Comparison of ENCODE assay signal across 8 mouse cellular contexts in the genomic region with DNA sequence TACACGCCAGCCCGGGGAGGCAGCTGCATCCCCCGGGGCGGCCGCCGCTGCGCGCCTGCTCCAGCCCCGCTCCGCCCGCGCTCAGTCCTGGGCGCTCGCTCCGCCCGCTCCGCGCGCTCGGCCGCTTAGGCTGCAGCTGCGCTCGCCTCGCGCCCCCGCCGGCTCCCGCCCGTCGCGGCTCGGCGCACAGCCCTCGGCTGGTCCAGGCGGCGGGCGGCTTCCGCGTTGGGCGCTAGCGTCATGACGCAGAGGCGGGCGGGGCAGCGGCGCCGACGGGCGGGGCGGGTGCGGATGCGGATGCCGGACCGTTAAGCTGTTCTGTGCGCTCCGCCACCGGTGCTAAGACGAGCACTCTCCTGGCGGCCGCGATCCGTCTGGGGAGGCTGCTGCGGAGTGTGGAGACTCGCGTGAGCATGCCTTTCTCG. TPM values are rescaled to one million over a fixed set of nuclear protein-coding genes. Genes with fewer than 3 reads are reported as not detected.
DNase-seq lines count a peak whose midpoint lies in the region; ATAC-seq and TF ChIP-seq lines count a peak whose summit lies in the region.

A gene (minus strand): TSS at position 73 of the 425 bp plus-strand sequence.
A gene (plus strand): TSS at position 290 of the 425 bp plus-strand sequence.

- no peak for TF ChIP-seq EP300 in liver, postnatal 0 days (IDR thresholded peaks at IDR 0.05; ENCODE audit: low read depth)

- peak within 1 kb of the TSS; percentile 88 for H3K27ac ChIP-seq in forebrain, embryonic 14.5 days (ENCODE audit: low read depth, low read length)
- peak within 1 kb of the TSS; percentile 96 for H3K27ac ChIP-seq in liver, postnatal 0 days (ENCODE audit: low read depth)
- H3K27ac ChIP-seq in neural tube, embryonic 13.5 days (replicated peaks) = peak within 1 kb of the TSS; percentile 90

- peaks cover 10% of the 10 kb centered on the region for H3K4me1 ChIP-seq in forebrain, embryonic 14.5 days (ENCODE audit: control insufficient read depth, insufficient read depth, low read length)
- peaks cover 20% of the 10 kb centered on the region for H3K4me1 ChIP-seq in liver, postnatal 0 days (ENCODE audit: insufficient read depth)
- peaks cover 21% of the 10 kb centered on the region for H3K4me1 ChIP-seq in neural tube, embryonic 13.5 days (replicated peaks)

- no peaks in the 10 kb centered on the region for H3K36me3 ChIP-seq in forebrain, embryonic 14.5 days (ENCODE audit: control insufficient read depth, insufficient read depth, low read length)
- H3K36me3 ChIP-seq in liver, postnatal 0 days (replicated peaks; ENCODE audit: insufficient read depth, low read length) = no peaks in the 10 kb centered on the region
- H3K36me3 ChIP-seq in neural tube, embryonic 13.5 days = no peaks in the 10 kb centered on the region

- WGBS in forebrain, embryonic 14.5 days = under 1% methylated on average over 63 of the region's 66 CpGs
- under 1% methylated on average over 63 of the region's 66 CpGs for WGBS in liver, postnatal 0 days (ENCODE audit: insufficient replicate concordance)
- under 1% methylated on average over 51 of the region's 66 CpGs for WGBS in neural tube, embryonic 13.5 days

- ATAC-seq in forebrain, embryonic 14.5 days = peak; percentile 98
- ATAC-seq in liver, postnatal 0 days = peak; percentile 95
- ATAC-seq in neural tube, embryonic 13.5 days (ENCODE audit: low read depth) = peak; percentile 98

- peak; percentile 23 for TF ChIP-seq CTCF in liver, postnatal 0 days (IDR thresholded peaks at IDR 0.05; ENCODE audit: low read depth)

- peak within 1 kb of the TSS; percentile 98 for H3K4me2 ChIP-seq in forebrain, embryonic 14.5 days (ENCODE audit: low read length)
- H3K4me2 ChIP-seq in liver, postnatal 0 days (ENCODE audit: low read depth, low read length) = peak within 1 kb of the TSS; percentile 85
- H3K4me2 ChIP-seq in neural tube, embryonic 13.5 days = peak within 1 kb of the TSS; percentile 92

- H3K4me3 ChIP-seq in forebrain, embryonic 14.5 days (ENCODE audit: low read depth, low read length) = peak within 1 kb of the TSS; percentile 77
- H3K4me3 ChIP-seq in liver, postnatal 0 days (ENCODE audit: low read depth, low read length) = peak within 1 kb of the TSS; percentile 92
- H3K4me3 ChIP-seq in neural tube, embryonic 13.5 days = peak within 1 kb of the TSS; percentile 58

- no peaks in the 10 kb centered on the region for H3K9me3 ChIP-seq in forebrain, embryonic 14.5 days (replicated peaks; ENCODE audit: control insufficient read depth, low read length)
- no peaks in the 10 kb centered on the region for H3K9me3 ChIP-seq in liver, postnatal 0 days (ENCODE audit: low read length)
- H3K9me3 ChIP-seq in neural tube, embryonic 13.5 days = no peaks in the 10 kb centered on the region

- DNase-seq in ES-CJ7 (ENCODE audit: low read depth, low spot score) = peak; percentile 70
- peak; percentile 87 for DNase-seq in cerebellum, adult 11 months
- peak; percentile 94 for DNase-seq in forebrain, embryonic 14.5 days (ENCODE audit: low spot score)
- DNase-seq in heart, postnatal 14 days = peak; percentile 95 to 97
- peak; percentile 94 for DNase-seq in layer of hippocampus, adult 11-12 months (ENCODE audit: low spot score)
- peak; percentile 94 for DNase-seq in liver, postnatal 0 days
- DNase-seq in telencephalon, adult 2 months (ENCODE audit: low read depth, low spot score) = peak; percentile 81

- no peaks in the 10 kb centered on the region for H3K27me3 ChIP-seq in forebrain, embryonic 14.5 days (replicated peaks; ENCODE audit: control insufficient read depth, insufficient read depth, low read length)
- 0 out of 2 replicates have a peak, but pooled peaks cover 4% of the 10 kb centered on the region for H3K27me3 ChIP-seq in liver, postnatal 0 days (ENCODE audit: insufficient read depth, low read length)
- no peaks in the 10 kb centered on the region for H3K27me3 ChIP-seq in neural tube, embryonic 13.5 days

- peak within 1 kb of the TSS; percentile 78 for H3K9ac ChIP-seq in forebrain, embryonic 14.5 days (ENCODE audit: low read length)
- peak within 1 kb of the TSS; percentile 82 for H3K9ac ChIP-seq in liver, postnatal 0 days (replicated peaks)
- peak within 1 kb of the TSS; percentile 76 for H3K9ac ChIP-seq in neural tube, embryonic 13.5 days

- intact Hi-C loops in heart, postnatal 14 days (cut with DNase I) = loop anchor here (5.0 to 10.0 kb wide), 5 partner anchors 56 to 306 kb away; a partner anchor contains a TSS

RNA-seq across cellular contexts. Expression of the first gene that starts in this region (rescaled TPM):
- polyA plus RNA-seq in forebrain, embryonic 14.5 days (2014; fragmentation: Nextera tagmentation; extraction: Ambion mirVana) = 11.0 and 12.1 TPM in 2 replicates
- 10 to 100 TPM in 1 of 2 experiments, 1 to 10 TPM in 1; 9.0 to 10.3 TPM for total RNA-seq in heart, postnatal 14 days (2021)
- 6.7 and 8.0 TPM in 2 replicates for polyA plus RNA-seq in liver, postnatal 0 days (2015; fragmentation: Nextera tagmentation; extraction: Ambion mirVana)
- 12.7 and 12.8 TPM in 2 replicates for polyA plus RNA-seq in neural tube, embryonic 13.5 days (2015; fragmentation: Nextera tagmentation; extraction: Ambion mirVana)

RNA-seq across cellular contexts. Expression of the second gene that starts in this region (rescaled TPM):
- 0.30 and 0.58 TPM in 2 replicates for polyA plus RNA-seq in forebrain, embryonic 14.5 days (2014; fragmentation: Nextera tagmentation; extraction: Ambion mirVana)
- total RNA-seq in heart, postnatal 14 days (2021) = under 1 TPM in 1 of 2 experiments, not detected in 1; 0.34 TPM
- 0.21 and 0.24 TPM in 2 replicates for polyA plus RNA-seq in liver, postnatal 0 days (2015; fragmentation: Nextera tagmentation; extraction: Ambion mirVana)
- 0.68 and 0.74 TPM in 2 replicates for polyA plus RNA-seq in neural tube, embryonic 13.5 days (2015; fragmentation: Nextera tagmentation; extraction: Ambion mirVana)

Comparison
In these comparisons a context has a peak if more than half of its experiments do, and no peak if none do; other contexts are left out.
1. Peak in every context shown above with its lines: DNase-seq, ATAC-seq, H3K4me3 ChIP-seq and H3K27ac ChIP-seq.